Mouse (Mus musculus): ENCODE measurements around the gene Gpr63. TPM values are rescaled to one million over a fixed set of nuclear protein-coding genes. Genes with fewer than 3 reads are reported as not detected.

The Gpr63 gene
- polyA plus RNA-seq (2014; fragmentation: Nextera tagmentation; extraction: Ambion mirVana), result 0.54 and 0.78 TPM in 2 replicates

GRCm38 (mm10) chr4:24966299-24966991 is at the start of gene Gpr63:
TSS of gene Gpr63 (plus strand) at chr4:24966407.
- WGBS, result under 1% methylated on average over 70 of the region's 78 CpGs
- Histone ChIP-seq H3K9ac (ENCODE audit: low read length) (peak within 1 kb of the TSS; percentile 76), H3K36me3 (ENCODE audit: control insufficient read depth, insufficient read depth, low read length) (no peaks in the 10 kb centered on the region), H3K4me1 (ENCODE audit: control insufficient read depth in 2 of 2, insufficient read depth in 2 of 2, low read length in 2 of 2) (no peaks in the 10 kb centered on the region; a peak in 1 of 4 replicates), H3K4me3 (ENCODE audit: control insufficient read depth in 1 of 2, insufficient read depth in 1 of 2, low read depth in 1 of 2, low read length in 2 of 2) (peak within 1 kb of the TSS; percentile 59 to 70), H3K4me2 (ENCODE audit: low read length) (peak within 1 kb of the TSS; percentile 82), H3K9me3 (ENCODE audit: control insufficient read depth, low read length) (no peaks in the 10 kb centered on the region), H3K27ac (replicated peaks in 1 of 2; ENCODE audit: control insufficient read depth in 1 of 2, insufficient read depth in 1 of 2, low read depth in 2 of 2, low read length in 2 of 2) (peak within 1 kb of the TSS; percentile 59 to 75), H3K27me3 (ENCODE audit: control insufficient read depth, insufficient read depth, low read length) (peaks cover 3% of the 10 kb centered on the region; the same call in 1 of the 2 replicates)
- peak; percentile 79 for ATAC-seq (ENCODE audit: insufficient number of reproducible peaks, insufficient read depth, low FRiP score, low read depth)

GRCm38 (mm10) chr4:24920006-24920577 is 46.1 kb upstream of the Gpr63 start:
- H3K9me3 ChIP-seq (ENCODE audit: control insufficient read depth, low read length), result no peaks in the 10 kb centered on the region
- no peak overlapping the region for H3K4me2 ChIP-seq (ENCODE audit: low read length)
- H3K4me1 ChIP-seq (ENCODE audit: control insufficient read depth in 2 of 2, insufficient read depth in 2 of 2, low read length in 2 of 2), result no peaks in the 10 kb centered on the region
- no peaks in the 10 kb centered on the region for H3K36me3 ChIP-seq (ENCODE audit: control insufficient read depth, insufficient read depth, low read length)
- H3K9ac ChIP-seq (ENCODE audit: low read length), result no peak overlapping the region
- H3K27ac ChIP-seq (replicated peaks in 1 of 2; ENCODE audit: control insufficient read depth in 1 of 2, insufficient read depth in 1 of 2, low read depth in 2 of 2, low read length in 2 of 2), result no peak overlapping the region
- ATAC-seq (ENCODE audit: insufficient number of reproducible peaks, insufficient read depth, low FRiP score, low read depth), result no peak
- no peaks in the 10 kb centered on the region for H3K27me3 ChIP-seq (ENCODE audit: control insufficient read depth, insufficient read depth, low read length)
- WGBS, result 70% methylated on average over 5 of the region's 5 CpGs
- no peak overlapping the region for H3K4me3 ChIP-seq (ENCODE audit: control insufficient read depth in 1 of 2, insufficient read depth in 1 of 2, low read depth in 1 of 2, low read length in 2 of 2)

GRCm38 (mm10) chr4:24924726-24925125 is 41.5 kb upstream of the Gpr63 start:
- no peak for ATAC-seq (ENCODE audit: insufficient number of reproducible peaks, insufficient read depth, low FRiP score, low read depth)
- H3K27ac ChIP-seq (replicated peaks in 1 of 2; ENCODE audit: control insufficient read depth in 1 of 2, insufficient read depth in 1 of 2, low read depth in 2 of 2, low read length in 2 of 2), result no peak overlapping the region
- no peak overlapping the region for H3K9ac ChIP-seq (ENCODE audit: low read length)
- no peaks in the 10 kb centered on the region for H3K27me3 ChIP-seq (ENCODE audit: control insufficient read depth, insufficient read depth, low read length)
- peaks cover 2 to 4% of the 10 kb centered on the region in 2 experiments; a peak in 2 of 4 replicates for H3K4me1 ChIP-seq (ENCODE audit: control insufficient read depth in 2 of 2, insufficient read depth in 2 of 2, low read length in 2 of 2)
- H3K4me3 ChIP-seq (ENCODE audit: control insufficient read depth in 1 of 2, insufficient read depth in 1 of 2, low read depth in 1 of 2, low read length in 2 of 2), result no peak overlapping the region
- H3K36me3 ChIP-seq (ENCODE audit: control insufficient read depth, insufficient read depth, low read length), result no peaks in the 10 kb centered on the region
- 64% methylated on average over 2 of the region's 2 CpGs for WGBS
- no peak overlapping the region for H3K4me2 ChIP-seq (ENCODE audit: low read length)
- H3K9me3 ChIP-seq (ENCODE audit: control insufficient read depth, low read length), result no peaks in the 10 kb centered on the region

GRCm38 (mm10) chr4:24928260-24928780 is 37.9 kb upstream of the Gpr63 start:
- H3K36me3 ChIP-seq (ENCODE audit: control insufficient read depth, insufficient read depth, low read length), result no peaks in the 10 kb centered on the region
- peaks cover 2 to 4% of the 10 kb centered on the region in 2 experiments; a peak in 2 of 4 replicates for H3K4me1 ChIP-seq (ENCODE audit: control insufficient read depth in 2 of 2, insufficient read depth in 2 of 2, low read length in 2 of 2)
- no peak overlapping the region for H3K27ac ChIP-seq (replicated peaks in 1 of 2; ENCODE audit: control insufficient read depth in 1 of 2, insufficient read depth in 1 of 2, low read depth in 2 of 2, low read length in 2 of 2)
- no peak overlapping the region for H3K4me3 ChIP-seq (ENCODE audit: control insufficient read depth in 1 of 2, insufficient read depth in 1 of 2, low read depth in 1 of 2, low read length in 2 of 2)
- no peak overlapping the region for H3K9ac ChIP-seq (ENCODE audit: low read length)
- no peak overlapping the region for H3K4me2 ChIP-seq (ENCODE audit: low read length)
- WGBS, result 78% methylated on average over 5 of the region's 5 CpGs
- no peaks in the 10 kb centered on the region for H3K9me3 ChIP-seq (ENCODE audit: control insufficient read depth, low read length)
- no peaks in the 10 kb centered on the region for H3K27me3 ChIP-seq (ENCODE audit: control insufficient read depth, insufficient read depth, low read length)
- ATAC-seq (ENCODE audit: insufficient number of reproducible peaks, insufficient read depth, low FRiP score, low read depth), result no peak

- no peak overlapping the region for H3K9ac ChIP-seq (ENCODE audit: low read length)
- ATAC-seq (ENCODE audit: insufficient number of reproducible peaks, insufficient read depth, low FRiP score, low read depth), result no peak
- no peaks in the 10 kb centered on the region for H3K9me3 ChIP-seq (ENCODE audit: control insufficient read depth, low read length)
- H3K4me1 ChIP-seq (ENCODE audit: control insufficient read depth in 2 of 2, insufficient read depth in 2 of 2, low read length in 2 of 2), result peaks cover 2 to 4% of the 10 kb centered on the region in 2 experiments; a peak in 2 of 4 replicates
- H3K27me3 ChIP-seq (ENCODE audit: control insufficient read depth, insufficient read depth, low read length), result no peaks in the 10 kb centered on the region
- no peaks in the 10 kb centered on the region for H3K36me3 ChIP-seq (ENCODE audit: control insufficient read depth, insufficient read depth, low read length)
- no peak overlapping the region for H3K4me3 ChIP-seq (ENCODE audit: control insufficient read depth in 1 of 2, insufficient read depth in 1 of 2, low read depth in 1 of 2, low read length in 2 of 2)
- WGBS, result 86% methylated on average over 5 of the region's 5 CpGs
- H3K27ac ChIP-seq (replicated peaks in 1 of 2; ENCODE audit: control insufficient read depth in 1 of 2, insufficient read depth in 1 of 2, low read depth in 2 of 2, low read length in 2 of 2), result no peak overlapping the region
- H3K4me2 ChIP-seq (ENCODE audit: low read length), result no peak overlapping the region
Measured at GRCm38 (mm10) chr4:24928926-24929325, 37.3 kb upstream of the Gpr63 start.

- no peaks in the 10 kb centered on the region for H3K36me3 ChIP-seq (ENCODE audit: control insufficient read depth, insufficient read depth, low read length)
- H3K9me3 ChIP-seq (ENCODE audit: control insufficient read depth, low read length), result no peaks in the 10 kb centered on the region; the same call in 1 of the 2 replicates
- no peaks in the 10 kb centered on the region for H3K27me3 ChIP-seq (ENCODE audit: control insufficient read depth, insufficient read depth, low read length)
- no peak overlapping the region for H3K9ac ChIP-seq (ENCODE audit: low read length)
- no peak overlapping the region for H3K4me2 ChIP-seq (ENCODE audit: low read length)
- no peak overlapping the region for H3K27ac ChIP-seq (replicated peaks in 1 of 2; ENCODE audit: control insufficient read depth in 1 of 2, insufficient read depth in 1 of 2, low read depth in 2 of 2, low read length in 2 of 2)
- H3K4me3 ChIP-seq (ENCODE audit: control insufficient read depth in 1 of 2, insufficient read depth in 1 of 2, low read depth in 1 of 2, low read length in 2 of 2), result no peak overlapping the region
- H3K4me1 ChIP-seq (ENCODE audit: control insufficient read depth in 2 of 2, insufficient read depth in 2 of 2, low read length in 2 of 2), result no peaks in the 10 kb centered on the region
- ATAC-seq (ENCODE audit: insufficient number of reproducible peaks, insufficient read depth, low FRiP score, low read depth), result no peak
- WGBS, result 45% methylated on average over 6 of the region's 6 CpGs
Measured at GRCm38 (mm10) chr4:24942728-24943424, 23.3 kb upstream of the Gpr63 start.

GRCm38 (mm10) chr4:24965918-24966298 is 299 bp upstream of the Gpr63 start:
- ATAC-seq (ENCODE audit: insufficient number of reproducible peaks, insufficient read depth, low FRiP score, low read depth), result peak; percentile 40; the same call in 1 of the 2 replicates
- H3K9me3 ChIP-seq (ENCODE audit: control insufficient read depth, low read length), result no peaks in the 10 kb centered on the region
- H3K4me3 ChIP-seq (ENCODE audit: control insufficient read depth in 1 of 2, insufficient read depth in 1 of 2, low read depth in 1 of 2, low read length in 2 of 2), result peak overlapping the region; percentile 59 to 70
- peaks cover 3% of the 10 kb centered on the region; the same call in 1 of the 2 replicates for H3K27me3 ChIP-seq (ENCODE audit: control insufficient read depth, insufficient read depth, low read length)
- WGBS, result 9% methylated on average over 8 of the region's 8 CpGs
- no peaks in the 10 kb centered on the region; a peak in 1 of 4 replicates for H3K4me1 ChIP-seq (ENCODE audit: control insufficient read depth in 2 of 2, insufficient read depth in 2 of 2, low read length in 2 of 2)
- H3K36me3 ChIP-seq (ENCODE audit: control insufficient read depth, insufficient read depth, low read length), result no peaks in the 10 kb centered on the region
- no peak overlapping the region for H3K27ac ChIP-seq (replicated peaks in 1 of 2; ENCODE audit: control insufficient read depth in 1 of 2, insufficient read depth in 1 of 2, low read depth in 2 of 2, low read length in 2 of 2)
- H3K4me2 ChIP-seq (ENCODE audit: low read length), result peak overlapping the region; percentile 82
- peak overlapping the region; percentile 76 for H3K9ac ChIP-seq (ENCODE audit: low read length)

Measured in heart, embryonic 14.5 days (tissue).